Mouse (Mus musculus): ENCODE results near the gene Ghrl. TPM values are rescaled to one million over a fixed set of nuclear protein-coding genes. Genes with fewer than 3 reads are reported as not detected.
A peak's percentile ranks its signal among the peaks of the same experiment; 100 is the strongest.

Gene Ghrl
- polyA plus RNA-seq, 1 experiment from 2014 or later = not detected

Small RNA genes within 50 kb of the gene (microRNA-seq; reads per million reads assigned to microRNA genes)
- 2.6 reads per million, percentile 9 among the genes with 10 or more reads in this experiment for gene Mir7042

Other genes starting within 250 kb of the Ghrl start
- 19.1 and 20.2 TPM in 2 replicates for gene Il17rc, start 248.5 kb downstream of the Ghrl start, polyA plus RNA-seq (2015; fragmentation: Nextera tagmentation; extraction: Ambion mirVana)
- gene Creld1, start 236.6 kb downstream of the Ghrl start, polyA plus RNA-seq (2015; fragmentation: Nextera tagmentation; extraction: Ambion mirVana) = 33.1 and 36.3 TPM in 2 replicates
- 0.17 and 0.21 TPM in 2 replicates for gene Prrt3, start 217.9 kb downstream of the Ghrl start, polyA plus RNA-seq (2015; fragmentation: Nextera tagmentation; extraction: Ambion mirVana)
- 101 and 103 TPM in 2 replicates for gene Emc3, start 188.2 kb downstream of the Ghrl start, polyA plus RNA-seq (2015; fragmentation: Nextera tagmentation; extraction: Ambion mirVana)
- gene Fancd2, start 188.2 kb downstream of the Ghrl start, polyA plus RNA-seq (2015; fragmentation: Nextera tagmentation; extraction: Ambion mirVana) = 13.3 and 14.6 TPM in 2 replicates
- not detected in 2 replicates for gene Fancd2os, start 119.2 kb downstream of the Ghrl start, polyA plus RNA-seq (2015; fragmentation: Nextera tagmentation; extraction: Ambion mirVana)
- gene Brk1, start 115.1 kb downstream of the Ghrl start, polyA plus RNA-seq (2015; fragmentation: Nextera tagmentation; extraction: Ambion mirVana) = 223 and 224 TPM in 2 replicates
- gene Vhl, start 95.9 kb downstream of the Ghrl start, polyA plus RNA-seq (2015; fragmentation: Nextera tagmentation; extraction: Ambion mirVana) = 41.0 and 45.8 TPM in 2 replicates
- gene Irak2, start 81.4 kb downstream of the Ghrl start, polyA plus RNA-seq (2015; fragmentation: Nextera tagmentation; extraction: Ambion mirVana) = 5.2 and 6.4 TPM in 2 replicates
- gene Tatdn2, start 22.8 kb downstream of the Ghrl start, polyA plus RNA-seq (2015; fragmentation: Nextera tagmentation; extraction: Ambion mirVana) = 0.37 and 0.67 TPM in 2 replicates
- 275 and 278 TPM in 2 replicates for gene Sec13, start 20.9 kb upstream of the Ghrl start, polyA plus RNA-seq (2015; fragmentation: Nextera tagmentation; extraction: Ambion mirVana)

Data from lung, embryonic 15.5 days (tissue).